ENCODE assay signal across 8 mouse cellular contexts in genomic region chr17:26041111-26041802, GRCm38 (mm10). TPM values are rescaled to one million over a fixed set of nuclear protein-coding genes. Genes with fewer than 3 reads are reported as not detected.
DNase-seq lines count a peak whose midpoint lies in the region; ATAC-seq lines count a peak whose summit lies in the region.

No protein-coding gene starts in this region.

- 42% methylated on average over 9 of the region's 9 CpGs for WGBS in heart, embryonic 11.5 days (ENCODE audit: insufficient replicate concordance)
- WGBS in kidney, embryonic 15.5 days, result 46% methylated on average over 9 of the region's 9 CpGs

- no peaks in the 10 kb centered on the region for H3K9me3 ChIP-seq in heart, embryonic 11.5 days (replicated peaks; ENCODE audit: control insufficient read depth, low read length)
- no peaks in the 10 kb centered on the region for H3K9me3 ChIP-seq in kidney, embryonic 15.5 days (replicated peaks)

- H3K9ac ChIP-seq in heart, embryonic 11.5 days (ENCODE audit: low read depth, low read length), result no peak overlapping the region
- no peak overlapping the region for H3K9ac ChIP-seq in kidney, embryonic 15.5 days

- no peak overlapping the region for H3K27ac ChIP-seq in heart, embryonic 11.5 days (ENCODE audit: low read depth, low read length)
- no peak overlapping the region for H3K27ac ChIP-seq in kidney, embryonic 15.5 days

- ATAC-seq in heart, embryonic 11.5 days (replicated peaks; ENCODE audit: insufficient number of reproducible peaks, low FRiP score, low TSS enrichment), result no peak
- ATAC-seq in kidney, embryonic 15.5 days (replicated peaks; ENCODE audit: low FRiP score), result 0 out of 2 replicates have a peak, but pooled peaks have one; percentile 40

- DNase-seq in heart, adult 18-20 months, result peak; percentile 62 to 67
- peak; percentile 87 for DNase-seq in ES-CJ7 (ENCODE audit: low read depth, low spot score)
- peak; percentile 50 for DNase-seq in c-Kit-positive CD71-positive TER-119-positive erythroid progenitor cells, embryonic 14.5 days (ENCODE audit: low spot score)
- peak; percentile 38 to 52 for DNase-seq in gastrocnemius, adult 8-10 months (ENCODE audit: low spot score in 2 of 2)
- peak; percentile 66 for DNase-seq in lung, postnatal 14 days
- peak; percentile 24 to 36 for DNase-seq in spleen, postnatal 36 days (ENCODE audit: low spot score in 2 of 2)

- H3K4me2 ChIP-seq in heart, embryonic 11.5 days, result no peak overlapping the region
- H3K4me2 ChIP-seq in kidney, embryonic 15.5 days, result no peak overlapping the region

- H3K27me3 ChIP-seq in heart, embryonic 11.5 days (ENCODE audit: control insufficient read depth, insufficient read depth, low read length), result no peaks in the 10 kb centered on the region
- no peaks in the 10 kb centered on the region for H3K27me3 ChIP-seq in kidney, embryonic 15.5 days

- H3K36me3 ChIP-seq in heart, embryonic 11.5 days (ENCODE audit: control insufficient read depth, insufficient read depth, low read length), result no peaks in the 10 kb centered on the region
- H3K36me3 ChIP-seq in kidney, embryonic 15.5 days, result no peaks in the 10 kb centered on the region

- H3K4me1 ChIP-seq in heart, embryonic 11.5 days (ENCODE audit: control insufficient read depth, insufficient read depth, low read length), result peaks cover 11% of the 10 kb centered on the region
- peaks cover 9% of the 10 kb centered on the region; the same call in 1 of the 2 replicates for H3K4me1 ChIP-seq in kidney, embryonic 15.5 days

- no peak overlapping the region for H3K4me3 ChIP-seq in heart, embryonic 11.5 days (ENCODE audit: low read depth, low read length)
- H3K4me3 ChIP-seq in kidney, embryonic 15.5 days (replicated peaks), result no peak overlapping the region

RNA-seq across cellular contexts. Expression of gene Rab11fip3, which starts 28.1 kb away (rescaled TPM):
- 10 to 100 TPM; 30.6 to 30.7 TPM for total RNA-seq in heart, adult 18-20 months (2021)
- polyA plus RNA-seq in heart, embryonic 11.5 days (2014; fragmentation: Nextera tagmentation; extraction: Ambion mirVana), result 11.9 and 12.8 TPM in 2 replicates
- 10 to 100 TPM; 71.4 to 85.9 (median 78.5) TPM for total RNA-seq in gastrocnemius, adult 8-10 months (2022)
- 29.1 and 30.2 TPM in 2 replicates for polyA plus RNA-seq in kidney, embryonic 15.5 days (2015; fragmentation: Nextera tagmentation; extraction: Ambion mirVana)

RNA-seq across cellular contexts. Expression of gene Decr2, which starts 48.9 kb away (rescaled TPM):
- total RNA-seq in heart, adult 18-20 months (2021), result 10 to 100 TPM; 11.9 to 12.8 TPM
- 30.5 and 34.3 TPM in 2 replicates for polyA plus RNA-seq in heart, embryonic 11.5 days (2014; fragmentation: Nextera tagmentation; extraction: Ambion mirVana)
- total RNA-seq in gastrocnemius, adult 8-10 months (2022), result 1 to 10 TPM; 2.8 to 4.2 (median 2.8) TPM
- 42.9 and 45.7 TPM in 2 replicates for polyA plus RNA-seq in kidney, embryonic 15.5 days (2015; fragmentation: Nextera tagmentation; extraction: Ambion mirVana)

RNA-seq across cellular contexts. Expression of gene Nme4, which starts 54.1 kb away (rescaled TPM):
- total RNA-seq in heart, adult 18-20 months (2021), result 1 to 10 TPM; 4.7 to 5.1 TPM
- polyA plus RNA-seq in heart, embryonic 11.5 days (2014; fragmentation: Nextera tagmentation; extraction: Ambion mirVana), result 81.7 and 84.2 TPM in 2 replicates
- 1 to 10 TPM; 1.9 to 4.0 (median 2.8) TPM for total RNA-seq in gastrocnemius, adult 8-10 months (2022)
- 101 and 103 TPM in 2 replicates for polyA plus RNA-seq in kidney, embryonic 15.5 days (2015; fragmentation: Nextera tagmentation; extraction: Ambion mirVana)

RNA-seq across cellular contexts. Expression of gene Capn15, which starts 55.7 kb away (rescaled TPM):
- total RNA-seq in heart, adult 18-20 months (2021), result 1 to 10 TPM; 6.1 to 8.5 TPM
- polyA plus RNA-seq in heart, embryonic 11.5 days (2014; fragmentation: Nextera tagmentation; extraction: Ambion mirVana), result 12.7 and 15.2 TPM in 2 replicates
- total RNA-seq in gastrocnemius, adult 8-10 months (2022), result 1 to 10 TPM; 2.9 to 5.0 (median 4.1) TPM
- 22.7 and 31.6 TPM in 2 replicates for polyA plus RNA-seq in kidney, embryonic 15.5 days (2015; fragmentation: Nextera tagmentation; extraction: Ambion mirVana)

Comparison
In these comparisons a context has a peak if more than half of its experiments do, and no peak if none do; other contexts are left out.
1. DNase-seq: peak in every context shown above with its lines; median percentile 87 in ES-CJ7; 66 in lung, postnatal 14 days; 64 in heart, adult 18-20 months; 50 in c-Kit-positive CD71-positive TER-119-positive erythroid progenitor cells, embryonic 14.5 days; 45 in gastrocnemius, adult 8-10 months; 30 in spleen, postnatal 36 days.